Mouse (Mus musculus) stomach, embryonic 15.5 days (tissue): ENCODE measurements around the gene Shpk. TPM values are rescaled to one million over a fixed set of nuclear protein-coding genes. Genes with fewer than 3 reads are reported as not detected.

Source experiments
- polyA plus RNA-seq: library from polyadenylated mRNA; unstranded; fragments of >200 nt; fragmentation: Nextera tagmentation; extraction: Ambion mirVana; gene quantifications from 2 replicates; pipeline ENCODE4 v1.2.1, GENCODE M21; 2015

Shpk gene
- polyA plus RNA-seq, 1 experiment from 2014 or later: 2.8 TPM

Other genes starting within 250 kb of the Shpk start
- gene Atp2a3, start 238.3 kb upstream of the Shpk start, polyA plus RNA-seq: 18.9 and 20.6 TPM in 2 replicates
- 33.7 and 52.1 TPM in 2 replicates for gene P2rx1, start 200.4 kb upstream of the Shpk start, polyA plus RNA-seq
- 10.6 and 10.9 TPM in 2 replicates for gene Camkk1, start 180.5 kb upstream of the Shpk start, polyA plus RNA-seq
- gene Ncbp3, start 151.7 kb upstream of the Shpk start, polyA plus RNA-seq: 10.4 and 12.0 TPM in 2 replicates
- 0.33 and 0.57 TPM in 2 replicates for gene Itgae, start 108.9 kb upstream of the Shpk start, polyA plus RNA-seq
- 14.4 and 14.6 TPM in 2 replicates for gene Haspin, start 61.2 kb upstream of the Shpk start, polyA plus RNA-seq
- gene P2rx5, start 39.0 kb upstream of the Shpk start, polyA plus RNA-seq: 0.14 and 0.30 TPM in 2 replicates
- 111 and 117 TPM in 2 replicates for gene Emc6, start 22.4 kb upstream of the Shpk start, polyA plus RNA-seq
- gene Tax1bp3, start 22.4 kb upstream of the Shpk start, polyA plus RNA-seq: 208 and 211 TPM in 2 replicates
- gene Ctns, start 418 bp upstream of the Shpk start, polyA plus RNA-seq: 17.0 and 18.2 TPM in 2 replicates
- 0.08 TPM in 1 of 2 replicates, not detected in the other for gene Trpv1, start 34.8 kb downstream of the Shpk start, polyA plus RNA-seq
- 0.12 and 0.22 TPM in 2 replicates for gene Trpv3, start 67.9 kb downstream of the Shpk start, polyA plus RNA-seq
- gene Aspa, start 130.1 kb downstream of the Shpk start, polyA plus RNA-seq: 2.7 and 3.2 TPM in 2 replicates
- gene Gm49340, start 130.3 kb downstream of the Shpk start, polyA plus RNA-seq: not detected in 2 replicates
- 0.23 and 0.27 TPM in 2 replicates for gene Spata22, start 130.3 kb downstream of the Shpk start, polyA plus RNA-seq
- not detected in 2 replicates for gene Olfr20, start 151.3 kb downstream of the Shpk start, polyA plus RNA-seq
- not detected in 2 replicates for gene Olfr376, start 171.8 kb downstream of the Shpk start, polyA plus RNA-seq
- gene Olfr1, start 200.2 kb downstream of the Shpk start, polyA plus RNA-seq: not detected in 2 replicates
- not detected in 2 replicates for gene Olfr378, start 229.0 kb downstream of the Shpk start, polyA plus RNA-seq